Comparison of ENCODE assay signal across 1 mouse cellular context in genomic region chr6:92214773-92215449, GRCm38 (mm10).
A peak's percentile ranks its signal among the peaks of the same experiment; 100 is the strongest.
TF ChIP-seq lines count a peak whose summit lies in the region.

Rbsn (minus strand) TSS chr6:92214925.

TF ChIP-seq in myocyte, 11 proteins besides CTCF, POLR2A, EP300 and RAD21 (continued from another document):
- peak in 1 of 3 experiments; percentile 20 for TF ChIP-seq MYOG (IDR thresholded peaks at IDR 0.05; ENCODE audit: control insufficient read depth in 1 of 3, insufficient read depth in 1 of 3, insufficient read length in 2 of 3, low read depth in 2 of 3)
